Mouse (Mus musculus): Measurements from ENCODE around the gene Adra2a. TPM values are rescaled to one million over a fixed set of nuclear protein-coding genes. Genes with fewer than 3 reads are reported as not detected.

Adra2a gene
- polyA plus RNA-seq, 1 experiment from 2014 or later: 0.88 TPM

DNA sequence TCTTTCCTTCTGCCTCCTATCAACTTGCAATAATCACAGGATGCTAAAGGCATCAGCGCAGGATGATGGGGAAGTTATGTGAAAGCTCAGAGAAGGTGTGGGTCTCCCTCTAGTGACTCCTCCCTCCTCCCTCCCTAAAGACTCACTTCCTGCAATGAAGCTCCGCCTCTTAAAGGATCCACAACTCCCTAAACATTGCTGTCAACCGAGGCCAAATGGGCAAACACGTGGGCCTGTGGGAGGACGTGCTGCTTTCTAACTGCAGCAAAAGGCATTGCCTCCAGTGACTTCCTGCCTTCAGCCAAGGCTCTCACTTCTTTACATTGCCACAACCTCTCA lies 3.0 kb upstream of the Adra2a start:
- no peak for ATAC-seq (replicated peaks; ENCODE audit: insufficient number of reproducible peaks, low FRiP score, low TSS enrichment, low read depth)

DNA sequence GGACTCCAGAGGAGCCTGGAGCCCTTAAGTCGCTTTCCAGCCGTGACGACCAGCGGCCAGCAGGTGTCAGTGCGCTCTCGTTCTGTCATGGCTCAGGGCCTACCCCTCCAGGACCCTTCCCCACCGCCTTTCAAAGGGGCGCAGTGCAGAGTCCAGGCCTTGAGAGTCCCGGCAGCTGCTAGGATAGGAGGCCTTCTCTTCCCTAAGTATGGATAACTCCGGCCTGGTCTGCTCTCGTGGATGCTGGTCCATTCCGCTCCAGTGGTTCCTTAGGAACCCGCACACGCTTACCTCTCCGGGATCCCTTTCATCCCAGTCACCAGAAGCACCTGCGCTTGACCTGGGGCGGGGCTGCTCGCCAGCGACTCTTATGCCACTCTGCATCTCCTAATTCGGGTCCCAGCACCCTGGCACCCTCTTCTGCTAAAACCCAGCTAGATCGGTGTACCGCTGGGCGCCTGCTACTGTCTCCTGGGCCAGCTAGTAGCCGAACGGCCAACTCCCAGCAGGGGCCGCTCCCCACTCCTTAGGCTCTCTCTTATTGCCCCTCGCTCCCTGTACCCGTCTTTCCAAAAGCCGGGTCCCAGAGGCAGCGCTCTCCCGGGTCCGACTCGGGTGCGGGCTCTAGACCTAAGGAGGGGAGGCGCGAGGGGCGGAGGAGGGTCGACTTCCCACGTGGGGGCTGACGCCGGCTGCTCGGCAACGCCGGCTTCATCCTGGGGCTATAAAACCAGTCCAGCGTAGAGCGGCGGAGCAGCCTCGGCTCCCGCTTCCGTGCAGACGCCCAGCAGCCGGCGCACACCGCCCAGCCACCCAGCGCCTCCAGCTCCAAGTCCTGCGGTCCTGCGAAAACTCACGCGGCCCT lies 788 bp downstream of the Adra2a start:
- H3K4me2 ChIP-seq (ENCODE audit: low read depth, low read length): peak overlapping the region; percentile 97
- H3K9ac ChIP-seq (replicated peaks; ENCODE audit: low read length): peak overlapping the region; percentile 55
- ATAC-seq (replicated peaks; ENCODE audit: insufficient number of reproducible peaks, low FRiP score, low TSS enrichment, low read depth): peak; percentile 89

More for the DNA sequence above, 3.0 kb upstream of the Adra2a start:
- no peaks in the 10 kb centered on the region for H3K36me3 ChIP-seq (replicated peaks; ENCODE audit: control insufficient read depth, insufficient read depth, low read depth, low read length)
- no peak for DNase-seq (ENCODE audit: low spot score)
- no peaks in the 10 kb centered on the region for H3K9me3 ChIP-seq (replicated peaks; ENCODE audit: control insufficient read depth, low read length)
- H3K4me1 ChIP-seq (ENCODE audit: control insufficient read depth, insufficient read depth, low read length): peaks cover 2% of the 10 kb centered on the region
- H3K27ac ChIP-seq (replicated peaks; ENCODE audit: low read depth, low read length): no peak overlapping the region
- no peak overlapping the region for H3K4me3 ChIP-seq (ENCODE audit: low read depth, low read length)
- 35% methylated on average over 5 of the region's 5 CpGs for WGBS
- peaks cover 12% of the 10 kb centered on the region for H3K27me3 ChIP-seq (ENCODE audit: control insufficient read depth, insufficient read depth, low read length)
- no peak overlapping the region for H3K9ac ChIP-seq (replicated peaks; ENCODE audit: low read length)
- H3K4me2 ChIP-seq (ENCODE audit: low read depth, low read length): no peak overlapping the region

DNA sequence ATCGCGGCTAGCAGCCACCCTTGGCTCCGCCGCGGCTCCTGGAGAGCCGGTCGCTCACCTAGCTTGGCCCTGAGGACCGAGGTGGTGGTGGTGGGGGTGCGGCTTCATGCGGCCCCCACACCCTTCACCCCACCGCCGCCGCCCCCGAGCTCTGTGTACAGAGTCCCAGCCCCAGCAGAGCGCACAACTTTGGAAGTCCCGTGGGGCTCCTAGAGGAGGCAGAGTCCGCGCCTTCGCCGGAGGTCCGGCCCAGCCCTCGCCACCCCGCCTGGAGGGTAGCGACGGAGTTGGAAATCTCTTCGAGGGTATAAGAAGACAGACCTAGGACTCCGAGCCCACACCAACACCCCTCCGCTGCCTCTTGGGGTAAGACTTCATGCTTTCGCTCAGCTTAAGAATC lies 1.5 kb downstream of the Adra2a start:
- Histone ChIP-seq H3K4me3 (ENCODE audit: low read depth, low read length) (peak overlapping the region; percentile 50), H3K9me3 (replicated peaks; ENCODE audit: control insufficient read depth, low read length) (no peaks in the 10 kb centered on the region), H3K27ac (replicated peaks; ENCODE audit: low read depth, low read length) (no peak overlapping the region), H3K4me2 (ENCODE audit: low read depth, low read length) (peak overlapping the region; percentile 97), H3K36me3 (replicated peaks; ENCODE audit: control insufficient read depth, insufficient read depth, low read depth, low read length) (no peaks in the 10 kb centered on the region), H3K27me3 (ENCODE audit: control insufficient read depth, insufficient read depth, low read length) (peaks cover 43% of the 10 kb centered on the region), H3K4me1 (ENCODE audit: control insufficient read depth, insufficient read depth, low read length) (peaks cover 8% of the 10 kb centered on the region), H3K9ac (replicated peaks; ENCODE audit: low read length) (peak overlapping the region; percentile 55)
- under 1% methylated on average over 29 of the region's 29 CpGs for WGBS
- ATAC-seq (replicated peaks; ENCODE audit: insufficient number of reproducible peaks, low FRiP score, low TSS enrichment, low read depth) (peak; percentile 12; the same call in 1 of the 2 replicates), DNase-seq (ENCODE audit: low spot score) (peak; percentile 26)

More for the DNA sequence above, 788 bp downstream of the Adra2a start:
- Histone ChIP-seq H3K27me3 (ENCODE audit: control insufficient read depth, insufficient read depth, low read length) (peaks cover 43% of the 10 kb centered on the region), H3K9me3 (replicated peaks; ENCODE audit: control insufficient read depth, low read length) (no peaks in the 10 kb centered on the region), H3K27ac (replicated peaks; ENCODE audit: low read depth, low read length) (no peak overlapping the region), H3K36me3 (replicated peaks; ENCODE audit: control insufficient read depth, insufficient read depth, low read depth, low read length) (no peaks in the 10 kb centered on the region), H3K4me1 (ENCODE audit: control insufficient read depth, insufficient read depth, low read length) (peaks cover 8% of the 10 kb centered on the region), H3K4me3 (ENCODE audit: low read depth, low read length) (peak overlapping the region; percentile 50)
- WGBS: under 1% methylated on average over 58 of the region's 59 CpGs
- peak; percentile 91 for DNase-seq (ENCODE audit: low spot score)

DNA sequence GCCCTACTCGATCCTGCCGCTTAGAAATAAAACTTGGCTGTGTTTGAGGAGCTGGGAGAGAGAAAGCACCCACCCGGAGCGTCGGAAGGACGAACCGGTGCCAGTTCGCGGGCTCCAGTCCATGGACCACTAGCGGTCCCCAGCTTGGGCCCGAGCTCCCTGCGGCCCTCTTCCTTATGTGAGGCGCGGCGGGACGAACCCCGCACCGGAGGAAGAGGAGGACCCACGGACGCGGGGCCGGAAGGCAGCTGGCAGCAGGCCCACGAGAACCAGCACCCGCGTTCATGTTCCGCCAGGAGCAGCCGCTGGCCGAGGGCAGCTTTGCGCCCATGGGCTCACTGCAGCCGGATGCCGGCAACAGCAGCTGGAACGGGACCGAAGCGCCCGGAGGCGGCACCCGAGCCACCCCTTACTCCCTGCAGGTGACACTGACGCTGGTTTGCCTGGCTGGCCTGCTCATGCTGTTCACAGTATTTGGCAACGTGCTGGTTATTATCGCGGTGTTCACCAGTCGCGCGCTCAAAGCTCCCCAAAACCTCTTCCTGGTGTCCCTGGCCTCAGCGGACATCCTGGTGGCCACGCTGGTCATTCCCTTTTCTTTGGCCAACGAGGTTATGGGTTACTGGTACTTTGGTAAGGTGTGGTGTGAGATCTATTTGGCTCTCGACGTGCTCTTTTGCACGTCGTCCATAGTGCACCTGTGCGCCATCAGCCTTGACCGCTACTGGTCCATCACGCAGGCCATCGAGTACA lies 2.2 kb downstream of the Adra2a start:
- DNase-seq (ENCODE audit: low spot score) (peak; percentile 12), ATAC-seq (replicated peaks; ENCODE audit: insufficient number of reproducible peaks, low FRiP score, low TSS enrichment, low read depth) (no peak)
- peak overlapping the region; percentile 97 for H3K4me2 ChIP-seq (ENCODE audit: low read depth, low read length)
- H3K4me3 ChIP-seq (ENCODE audit: low read depth, low read length): peak overlapping the region; percentile 39
- no peaks in the 10 kb centered on the region for H3K36me3 ChIP-seq (replicated peaks; ENCODE audit: control insufficient read depth, insufficient read depth, low read depth, low read length)
- WGBS: 4% methylated on average over 49 of the region's 55 CpGs
- no peak overlapping the region for H3K27ac ChIP-seq (replicated peaks; ENCODE audit: low read depth, low read length)
- H3K9ac ChIP-seq (replicated peaks; ENCODE audit: low read length): no peak overlapping the region; the same call in 1 of the 2 replicates
- H3K4me1 ChIP-seq (ENCODE audit: control insufficient read depth, insufficient read depth, low read length): peaks cover 8% of the 10 kb centered on the region
- peaks cover 43% of the 10 kb centered on the region for H3K27me3 ChIP-seq (ENCODE audit: control insufficient read depth, insufficient read depth, low read length)
- no peaks in the 10 kb centered on the region for H3K9me3 ChIP-seq (replicated peaks; ENCODE audit: control insufficient read depth, low read length)

DNA sequence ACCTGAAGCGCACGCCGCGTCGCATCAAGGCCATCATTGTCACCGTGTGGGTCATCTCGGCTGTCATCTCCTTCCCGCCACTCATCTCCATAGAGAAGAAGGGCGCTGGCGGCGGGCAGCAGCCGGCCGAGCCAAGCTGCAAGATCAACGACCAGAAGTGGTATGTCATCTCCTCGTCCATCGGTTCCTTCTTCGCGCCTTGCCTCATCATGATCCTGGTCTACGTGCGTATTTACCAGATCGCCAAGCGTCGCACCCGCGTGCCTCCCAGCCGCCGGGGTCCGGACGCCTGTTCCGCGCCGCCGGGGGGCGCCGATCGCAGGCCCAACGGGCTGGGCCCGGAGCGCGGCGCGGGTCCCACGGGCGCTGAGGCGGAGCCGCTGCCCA lies 2.7 kb downstream of the Adra2a start:
- peak overlapping the region; percentile 97 for H3K4me2 ChIP-seq (ENCODE audit: low read depth, low read length)
- 1% methylated on average over 43 of the region's 46 CpGs for WGBS
- H3K9ac ChIP-seq (replicated peaks; ENCODE audit: low read length): peak overlapping the region; percentile 39; the same call in 1 of the 2 replicates
- peak overlapping the region; percentile 39 for H3K4me3 ChIP-seq (ENCODE audit: low read depth, low read length)
- no peaks in the 10 kb centered on the region for H3K9me3 ChIP-seq (replicated peaks; ENCODE audit: control insufficient read depth, low read length)
- peaks cover 43% of the 10 kb centered on the region for H3K27me3 ChIP-seq (ENCODE audit: control insufficient read depth, insufficient read depth, low read length)
- H3K27ac ChIP-seq (replicated peaks; ENCODE audit: low read depth, low read length): no peak overlapping the region
- H3K36me3 ChIP-seq (replicated peaks; ENCODE audit: control insufficient read depth, insufficient read depth, low read depth, low read length): no peaks in the 10 kb centered on the region
- ATAC-seq (replicated peaks; ENCODE audit: insufficient number of reproducible peaks, low FRiP score, low TSS enrichment, low read depth): no peak
- peaks cover 8% of the 10 kb centered on the region for H3K4me1 ChIP-seq (ENCODE audit: control insufficient read depth, insufficient read depth, low read length)
- DNase-seq (ENCODE audit: low spot score): peak; percentile 30

DNA sequence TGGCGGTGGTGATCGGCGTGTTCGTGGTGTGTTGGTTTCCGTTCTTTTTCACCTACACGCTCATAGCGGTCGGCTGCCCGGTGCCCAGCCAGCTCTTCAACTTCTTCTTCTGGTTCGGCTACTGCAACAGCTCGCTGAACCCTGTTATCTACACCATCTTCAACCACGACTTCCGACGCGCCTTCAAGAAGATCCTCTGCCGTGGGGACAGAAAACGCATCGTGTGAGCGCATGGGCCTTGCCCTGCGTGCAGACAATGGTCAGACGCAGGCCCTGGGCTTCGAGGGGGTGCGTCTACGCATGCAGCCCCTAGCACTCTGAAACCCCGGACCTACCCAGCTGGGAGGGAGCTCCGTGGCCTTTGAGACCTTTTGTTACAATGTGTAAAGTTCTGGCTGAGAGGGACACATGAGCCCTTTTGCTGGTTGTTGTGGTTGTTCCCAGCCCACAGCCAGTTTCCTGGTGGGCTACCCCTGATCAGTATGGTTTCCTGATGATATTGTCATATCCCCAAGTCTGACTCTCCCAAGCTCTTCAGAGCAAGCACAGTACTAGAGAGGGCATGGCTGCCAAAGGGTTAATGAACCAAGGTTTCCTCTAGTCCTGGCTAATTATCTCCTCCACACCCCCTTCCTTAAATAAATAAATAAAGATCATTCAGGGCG lies 3.6 kb downstream of the Adra2a start:
- H3K36me3 ChIP-seq (replicated peaks; ENCODE audit: control insufficient read depth, insufficient read depth, low read depth, low read length): no peaks in the 10 kb centered on the region
- H3K27ac ChIP-seq (replicated peaks; ENCODE audit: low read depth, low read length): no peak overlapping the region
- no peaks in the 10 kb centered on the region for H3K9me3 ChIP-seq (replicated peaks; ENCODE audit: control insufficient read depth, low read length)
- H3K4me3 ChIP-seq (ENCODE audit: low read depth, low read length): peak overlapping the region; percentile 39
- peaks cover 8% of the 10 kb centered on the region for H3K4me1 ChIP-seq (ENCODE audit: control insufficient read depth, insufficient read depth, low read length)
- under 1% methylated on average over 27 of the region's 27 CpGs for WGBS
- DNase-seq (ENCODE audit: low spot score): peak; percentile 26
- ATAC-seq (replicated peaks; ENCODE audit: insufficient number of reproducible peaks, low FRiP score, low TSS enrichment, low read depth): no peak
- peaks cover 43% of the 10 kb centered on the region for H3K27me3 ChIP-seq (ENCODE audit: control insufficient read depth, insufficient read depth, low read length)
- peak overlapping the region; percentile 97 for H3K4me2 ChIP-seq (ENCODE audit: low read depth, low read length)
- no peak overlapping the region for H3K9ac ChIP-seq (replicated peaks; ENCODE audit: low read length)

DNA sequence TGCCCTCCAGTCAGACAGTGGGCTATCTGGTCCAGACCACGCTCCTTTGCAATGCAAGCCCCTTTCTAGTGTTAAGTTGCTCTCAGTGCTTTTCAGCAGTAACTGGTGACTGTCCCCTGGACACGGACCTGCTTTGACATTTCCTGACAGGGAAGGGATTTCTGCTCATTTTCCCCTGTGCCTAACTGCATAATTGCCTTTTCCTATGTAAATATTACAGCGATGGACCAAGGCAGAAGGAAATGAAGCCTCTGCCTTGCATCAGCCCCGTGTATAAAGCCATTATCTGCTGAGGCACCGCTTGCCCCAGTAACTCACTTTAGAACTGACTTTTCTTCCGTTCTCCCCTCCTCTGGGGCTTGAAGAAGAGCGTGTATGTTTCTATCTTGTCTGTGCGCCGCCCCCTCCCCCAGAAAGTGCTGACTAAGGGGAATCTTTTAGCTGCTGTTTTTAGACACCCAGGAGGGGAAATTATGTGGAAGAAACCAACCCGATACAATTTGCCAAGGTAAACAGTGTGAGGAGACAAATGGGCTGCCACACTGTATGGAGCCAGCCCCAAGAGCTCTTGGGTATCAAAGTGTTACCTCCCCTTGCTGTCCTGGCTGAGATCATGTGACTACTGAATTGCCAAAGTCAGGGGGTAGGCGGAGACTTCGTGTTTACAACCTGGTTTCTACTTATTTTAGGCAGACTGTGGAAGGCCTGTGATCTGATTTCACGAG lies 4.4 kb downstream of the Adra2a start:
- Histone ChIP-seq H3K27me3 (ENCODE audit: control insufficient read depth, insufficient read depth, low read length) (peaks cover 43% of the 10 kb centered on the region), H3K4me1 (ENCODE audit: control insufficient read depth, insufficient read depth, low read length) (peaks cover 8% of the 10 kb centered on the region), H3K9me3 (replicated peaks; ENCODE audit: control insufficient read depth, low read length) (no peaks in the 10 kb centered on the region), H3K4me2 (ENCODE audit: low read depth, low read length) (no peak overlapping the region), H3K4me3 (ENCODE audit: low read depth, low read length) (no peak overlapping the region), H3K36me3 (replicated peaks; ENCODE audit: control insufficient read depth, insufficient read depth, low read depth, low read length) (no peaks in the 10 kb centered on the region), H3K27ac (replicated peaks; ENCODE audit: low read depth, low read length) (no peak overlapping the region), H3K9ac (replicated peaks; ENCODE audit: low read length) (no peak overlapping the region)
- peak; percentile 3 for DNase-seq (ENCODE audit: low spot score)
- ATAC-seq (replicated peaks; ENCODE audit: insufficient number of reproducible peaks, low FRiP score, low TSS enrichment, low read depth): no peak
- WGBS: 6% methylated on average over 13 of the region's 13 CpGs
